Comparison of ENCODE assay signal across 15 mouse cellular contexts in genomic region chr6:71414624-71415023, GRCm38 (mm10). TPM values are rescaled to one million over a fixed set of nuclear protein-coding genes. Genes with fewer than 3 reads are reported as not detected.
A peak's percentile ranks its signal among the peaks of the same experiment; 100 is the strongest.
DNase-seq lines count a peak whose midpoint lies in the region; TF ChIP-seq lines count a peak whose summit lies in the region.
"Had no signal": no experiment of that assay in that cellular context is flagged by ENCODE, and none has a peak within 500 bp of the region (broad histone marks: within the 10 kb centered on the region; RNA-seq: fewer than 3 reads in every experiment).

No protein-coding gene starts in this region.

- DNase-seq in gastrocnemius, adult 2 months: peak; percentile 71
- no peak for DNase-seq in gastrocnemius, postnatal 10 days
- DNase-seq in lung, postnatal 10 days: peak; percentile 6
- DNase-seq in lung, adult 2 months: no peak
- DNase-seq in cerebellum, postnatal 14 days: peak; percentile 74 to 76
- peak; percentile 63 to 71 for DNase-seq in kidney, postnatal 36 days
- DNase-seq in B cell, adult 2 months: no peak
- DNase-seq in layer of hippocampus, adult 11-12 months (ENCODE audit: low spot score): no peak
- DNase-seq: thymus, postnatal 25 days had no signal

- no peak overlapping the region for H3K4me3 ChIP-seq in gastrocnemius, adult 2 months
- no peak overlapping the region for H3K4me3 ChIP-seq in lung, adult 2 months (replicated peaks; ENCODE audit: extremely low read depth, low read depth, low read length)
- H3K4me3 ChIP-seq: embryonic facial prominence, embryonic 13.5 days; forebrain, embryonic 12.5 days; neural tube, embryonic 15.5 days had no signal

- no peak for TF ChIP-seq POLR2A in lung, adult 2 months (IDR thresholded peaks at IDR 0.05; ENCODE audit: borderline replicate concordance, extremely low read depth, low read depth, low read length)

- intact Hi-C loops in gastrocnemius, adult 2 months (cut with DNase I): loop anchor here (5.0 kb wide), 1 partner anchor 142 kb away; the partner anchor contains the start of gene Krcc1

- peak overlapping the region; percentile 79 for H3K27ac ChIP-seq in gastrocnemius, adult 2 months
- H3K27ac ChIP-seq: embryonic facial prominence, embryonic 13.5 days; forebrain, embryonic 12.5 days; macrophage; neural tube, embryonic 15.5 days had no signal

- no peak for TF ChIP-seq CTCF in gastrocnemius, adult 2 months (IDR thresholded peaks at IDR 0.05)
- TF ChIP-seq CTCF in lung, adult 2 months (IDR thresholded peaks at IDR 0.05; ENCODE audit: insufficient read depth, low read length): no peak

- H3K4me1 ChIP-seq in lung, adult 2 months (ENCODE audit: control insufficient read depth, insufficient read depth, low read length): peaks cover 4% of the 10 kb centered on the region
- H3K4me1 ChIP-seq: embryonic facial prominence, embryonic 13.5 days; forebrain, embryonic 12.5 days; neural tube, embryonic 15.5 days had no signal

- 56% methylated on average over 4 of the region's 4 CpGs for WGBS in lung, adult 2 months

RNA-seq across cellular contexts. Expression of gene Rmnd5a, which starts 25.8 kb away (rescaled TPM):
- 100 to 1,000 TPM; 114 to 132 TPM for total RNA-seq in gastrocnemius, adult 2 months (2021)
- 10 to 100 TPM; 58.0 to 61.9 TPM for total RNA-seq in gastrocnemius, postnatal 10 days (2021)
- 17.0 and 26.4 TPM in 2 replicates for polyA plus RNA-seq in lung, adult 2 months (2012; rRNA removed)

RNA-seq across cellular contexts. Expression of gene Cd8a, which starts 41.4 kb away (rescaled TPM):
- total RNA-seq in gastrocnemius, adult 2 months (2021): not detected
- total RNA-seq in gastrocnemius, postnatal 10 days (2021): under 1 TPM; 0.14 to 0.20 TPM
- polyA plus RNA-seq in lung, adult 2 months (2012; rRNA removed): 1.4 and 2.4 TPM in 2 replicates
- total RNA-seq: granulocyte monocyte progenitor cell, adult 5-6 weeks; layer of hippocampus, postnatal 25 days had no signal
- polyA plus RNA-seq: embryonic facial prominence, embryonic 13.5 days; forebrain, embryonic 12.5 days; neural tube, embryonic 15.5 days had no signal

Comparison
In these comparisons a context has a peak if more than half of its experiments do, and no peak if none do; other contexts are left out.
1. DNase-seq: peak in gastrocnemius, adult 2 months (single experiment), lung, postnatal 10 days (single experiment), cerebellum, postnatal 14 days (2 of 2) and kidney, postnatal 36 days (2 of 2); none in gastrocnemius, postnatal 10 days (single experiment), lung, adult 2 months (single experiment), B cell, adult 2 months (0 of 2) and layer of hippocampus, adult 11-12 months (single experiment).